Mouse (Mus musculus): Measurements from ENCODE around the gene Dcpp2.
"Not testable (repeated sequence)": the region's sequence is repeated elsewhere in the genome, so short reads cannot be mapped to it uniquely, and the experiment has no call there.

The Dcpp2 gene

GRCm38 (mm10) chr17:23931157-23931556 is 50.5 kb downstream of the Dcpp2 start:
- no peak for DNase-seq

GRCm38 (mm10) chr17:23941372-23941771 is 60.7 kb downstream of the Dcpp2 start, which contains the start of gene Sbp:
Gene Sbp (plus strand): TSS chr17:23941672.
- no peak for DNase-seq

- not testable (repeated sequence) for DNase-seq
Observed at GRCm38 (mm10) chr17:23947486-23947885, 66.8 kb downstream of the Dcpp2 start.

GRCm38 (mm10) chr17:23949068-23949467 is 68.4 kb downstream of the Dcpp2 start:
- DNase-seq = no peak

All from kidney, adult 11 months (tissue).